Mouse (Mus musculus) cerebral cortex, adult 2 months (tissue): Measurements from ENCODE around the gene Gins2.

Source experiments
- WGBS: fragments of 180-500 bp; shearing (Covaris S2); methylation state at CpG from one replicate; pipeline ENCODE4 v1.1.7; 2018; 5-methylcytosine and 5-hydroxymethylcytosine counted together

Gins2 gene

DNA sequence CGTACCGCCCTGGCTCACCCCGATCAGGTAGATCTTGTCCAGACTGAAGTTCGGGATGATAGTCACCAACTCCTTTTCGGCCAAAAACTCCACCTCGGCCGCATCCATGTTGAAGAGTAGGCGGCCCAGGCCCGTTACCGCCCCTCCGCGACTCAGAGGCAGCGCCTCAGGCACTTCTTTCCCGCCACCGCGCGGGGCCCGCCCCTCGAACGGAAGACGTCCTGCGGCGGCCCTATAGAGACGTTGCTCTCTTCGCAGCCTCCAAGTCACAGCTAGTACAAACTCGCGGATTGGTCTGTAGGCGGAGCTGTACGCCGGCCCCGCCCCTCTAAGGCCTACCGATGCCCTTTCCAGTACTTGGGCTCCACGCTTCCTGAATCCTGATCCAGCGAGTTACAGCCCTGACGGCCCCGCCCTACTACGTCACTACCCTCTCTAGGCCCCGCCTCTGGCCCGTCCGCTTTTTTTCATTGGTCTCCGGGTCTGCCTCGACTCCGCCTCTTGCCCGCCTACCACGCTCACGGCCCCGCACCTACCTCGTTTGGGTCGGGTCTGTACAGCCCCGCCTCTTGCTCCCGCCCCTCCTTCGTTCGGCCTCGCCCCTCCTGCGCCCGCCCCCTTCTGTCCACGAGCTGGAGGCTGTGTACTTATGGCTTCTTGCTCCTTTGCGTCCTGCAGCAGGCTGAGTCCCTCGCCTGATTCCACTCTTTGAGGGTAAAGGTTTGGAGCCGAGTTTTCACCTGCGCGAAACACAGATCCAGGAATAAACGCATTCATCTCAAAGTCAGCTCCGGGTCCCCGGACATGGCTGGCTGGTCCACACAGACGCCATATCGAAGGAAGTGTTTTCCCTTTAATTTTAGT, at the start of gene Gins2:
Gins2 (minus strand) TSS at position 397 of the 864 bp plus-strand sequence.
- WGBS = under 1% methylated on average over 67 of the region's 67 CpGs

DNA sequence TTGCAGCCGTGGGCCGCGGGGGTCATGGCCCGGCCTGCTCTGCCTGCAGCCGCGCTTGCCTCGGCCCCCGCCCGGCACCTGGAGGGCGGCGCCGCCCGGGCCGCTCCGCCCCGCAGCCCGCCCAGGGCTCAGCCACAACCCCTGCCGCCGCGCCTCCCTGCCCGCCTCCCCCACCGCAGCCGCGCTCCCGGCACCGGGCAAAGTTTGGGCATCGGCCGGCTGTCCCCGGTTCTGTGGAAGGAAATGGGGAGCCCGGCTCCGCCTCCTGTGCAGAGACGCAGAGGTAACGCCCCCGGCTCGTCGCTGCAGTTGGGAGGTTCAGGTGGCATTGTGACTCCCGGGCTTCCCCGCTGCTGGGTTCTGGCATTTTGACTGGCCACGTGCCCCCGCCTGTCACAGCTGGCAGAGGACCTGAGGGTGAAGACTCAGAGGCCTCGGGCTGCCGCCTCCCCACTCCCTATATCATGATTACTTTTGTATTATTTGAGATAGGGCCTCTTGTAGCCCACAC, 45.3 kb upstream of the Gins2 start:
- WGBS = 1% methylated on average over 42 of the region's 42 CpGs

DNA sequence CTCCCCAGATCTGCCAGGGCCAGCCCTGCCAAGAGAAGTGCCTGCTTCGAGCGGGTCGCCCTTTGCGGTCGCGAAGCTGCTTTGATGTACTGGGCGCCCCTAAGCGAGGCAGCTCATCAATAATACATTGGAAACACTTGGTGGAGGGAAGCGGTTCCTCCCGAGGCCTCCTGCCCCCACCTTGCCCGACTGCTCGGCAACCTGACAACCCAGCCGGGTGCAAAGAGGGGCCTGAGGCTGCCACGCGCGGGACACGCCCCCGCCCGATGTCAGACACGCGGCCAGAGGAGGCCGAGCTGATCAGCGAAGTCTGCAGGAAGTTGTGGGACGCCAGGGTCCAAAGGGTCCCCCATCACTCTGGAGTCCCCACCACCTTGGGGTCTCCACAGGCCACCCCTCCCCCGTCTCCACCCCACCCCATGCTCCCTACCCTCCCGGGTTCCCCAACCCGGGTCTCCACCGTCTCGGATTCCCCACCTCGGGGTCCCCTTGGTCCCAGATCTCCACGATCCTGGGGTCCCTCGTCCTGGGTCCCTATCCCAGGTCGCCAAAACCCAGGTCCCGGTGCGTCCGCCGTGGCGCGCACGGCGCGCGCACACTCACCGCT, 44.7 kb upstream of the Gins2 start:
- WGBS = 2% methylated on average over 44 of the region's 44 CpGs

DNA sequence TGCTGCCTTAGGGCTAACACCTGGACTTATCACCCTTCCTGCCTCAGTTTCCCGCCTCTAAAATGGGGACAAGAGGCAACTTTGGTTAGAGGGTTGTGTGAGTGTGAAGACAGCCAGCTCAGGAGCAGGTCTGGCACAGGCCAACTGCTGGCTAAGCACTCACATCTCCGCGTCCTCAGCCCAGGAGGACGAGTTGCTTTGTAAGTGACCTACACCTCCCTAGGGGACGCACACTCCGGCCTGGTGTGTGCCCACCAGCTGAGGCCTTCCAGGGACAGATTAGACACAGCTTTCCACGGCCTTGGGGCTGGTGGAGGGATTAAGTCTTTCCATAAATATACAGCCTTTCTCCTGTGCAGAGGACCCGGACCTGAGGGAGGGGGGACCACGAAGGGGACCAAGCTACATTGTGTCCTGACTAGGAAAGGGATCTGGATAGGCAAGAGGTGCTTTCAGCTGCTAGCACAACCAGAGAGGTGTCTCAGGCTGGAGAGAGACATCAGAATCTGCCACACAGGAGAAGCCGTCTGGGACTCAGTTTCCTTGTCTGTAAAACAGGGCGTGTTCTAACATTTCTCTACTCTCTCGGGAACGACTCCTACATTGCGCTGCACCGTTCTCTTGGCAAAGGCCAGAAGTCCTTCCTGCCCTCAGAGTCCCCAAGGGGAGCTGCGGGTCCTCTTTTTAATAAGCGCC, 44.0 kb upstream of the Gins2 start:
- 53% methylated on average over 17 of the region's 17 CpGs for WGBS

DNA sequence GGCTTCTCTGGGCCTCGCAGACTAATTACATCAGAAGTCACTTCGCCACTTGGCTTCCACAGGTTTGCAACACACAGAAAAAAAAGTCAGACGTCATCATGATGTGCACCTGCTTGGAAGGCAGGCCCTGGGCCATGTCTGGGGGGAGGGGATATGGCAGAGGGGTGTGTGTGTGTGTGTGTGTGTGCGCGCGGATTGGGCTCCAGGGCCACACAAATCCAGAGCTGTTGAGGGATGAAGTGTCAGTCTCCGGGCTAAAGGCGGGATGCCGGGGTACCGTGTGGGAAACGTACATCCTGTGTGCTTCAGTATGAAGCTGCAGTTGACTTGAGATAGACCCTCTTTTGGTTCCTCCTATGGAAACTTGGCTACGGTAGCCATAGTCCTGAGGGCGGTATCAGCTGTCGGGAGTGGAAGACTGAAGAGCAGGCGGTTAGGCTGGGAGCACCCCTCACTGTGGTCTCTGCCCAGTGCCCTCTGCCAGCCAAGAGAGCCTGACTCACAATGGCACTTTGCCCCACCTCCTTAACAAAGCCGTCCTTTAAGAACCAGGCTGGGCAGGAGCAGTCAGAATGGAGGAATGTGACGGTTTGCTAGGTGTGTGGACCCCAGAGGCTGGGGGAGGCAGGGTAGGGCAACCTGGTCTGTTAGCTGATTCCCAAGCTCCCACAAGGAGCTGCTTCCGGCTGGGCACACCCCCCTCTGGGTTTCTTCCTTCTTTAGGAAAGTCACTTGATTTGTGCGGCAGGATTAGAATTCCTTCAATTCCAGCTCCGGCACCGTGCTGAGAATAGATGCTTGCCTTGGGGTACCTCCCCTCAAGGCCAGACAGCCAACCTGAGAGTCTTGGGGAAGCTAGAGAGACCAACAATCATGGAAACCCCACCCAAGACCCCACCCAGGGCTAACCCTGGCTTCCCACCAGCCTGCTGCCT, 42.6 kb upstream of the Gins2 start:
- 80% methylated on average over 21 of the region's 21 CpGs for WGBS

DNA sequence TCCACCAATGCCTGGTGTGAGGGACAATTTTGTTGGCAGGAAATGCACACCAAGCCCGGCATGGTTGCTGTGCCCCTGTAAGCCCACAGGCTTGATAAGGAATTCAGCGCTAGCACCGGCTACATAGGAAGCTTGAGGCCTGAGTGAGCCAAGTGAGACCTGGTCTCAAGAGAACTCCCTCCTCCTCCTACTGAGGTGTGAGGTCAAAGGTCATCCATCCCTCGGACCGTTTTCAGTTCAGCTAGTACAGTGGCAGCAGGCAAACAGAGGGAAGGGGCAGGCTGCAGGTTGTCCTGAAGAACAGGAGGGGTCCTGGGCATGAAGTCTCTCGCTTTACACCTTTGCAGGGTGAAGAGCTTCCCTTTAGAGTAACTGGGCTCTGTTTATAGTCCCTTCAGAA, 41.7 kb upstream of the Gins2 start:
- 79% methylated on average over 6 of the region's 6 CpGs for WGBS

DNA sequence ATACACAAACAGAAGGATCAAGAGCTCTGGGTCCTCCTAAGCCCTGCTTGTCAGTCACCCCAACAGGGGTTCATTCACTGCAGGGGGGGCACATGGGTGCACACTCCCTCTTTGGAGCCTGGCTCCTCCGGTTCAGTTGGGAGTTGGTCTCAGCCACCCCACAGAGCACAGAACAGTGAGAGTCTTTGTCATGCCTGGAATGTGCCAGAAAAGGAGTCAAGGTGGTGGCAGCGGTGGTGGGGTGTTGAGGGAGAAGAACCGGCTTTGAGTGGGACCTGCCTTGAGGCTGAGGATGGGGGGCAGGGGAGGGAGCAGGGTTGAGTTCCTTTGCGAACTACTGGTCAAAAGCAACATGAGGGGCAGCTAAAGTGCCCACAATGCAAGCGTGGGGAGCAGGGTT, 40.9 kb upstream of the Gins2 start:
- 62% methylated on average over 5 of the region's 5 CpGs for WGBS

DNA sequence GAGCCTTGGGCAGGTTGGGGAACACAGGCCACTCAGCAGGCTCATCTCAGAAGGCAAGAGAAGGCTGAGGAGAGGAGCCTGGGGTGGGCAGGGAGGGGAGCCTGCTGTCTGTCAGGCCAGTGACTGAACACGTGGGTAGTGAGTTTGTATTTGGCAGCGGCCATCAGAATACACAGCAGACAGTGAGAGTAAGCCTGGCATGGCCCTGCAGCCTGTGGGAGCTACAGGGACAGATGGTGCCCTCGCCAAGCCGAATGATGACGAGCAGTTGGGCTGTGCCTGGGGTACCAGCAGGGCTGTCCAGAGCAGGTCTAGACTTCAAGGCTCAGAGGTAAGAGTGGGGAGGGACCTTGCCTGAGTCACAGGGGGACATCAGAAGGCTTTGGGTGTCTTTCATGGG, 38.2 kb upstream of the Gins2 start:
- 55% methylated on average over 5 of the region's 5 CpGs for WGBS

DNA sequence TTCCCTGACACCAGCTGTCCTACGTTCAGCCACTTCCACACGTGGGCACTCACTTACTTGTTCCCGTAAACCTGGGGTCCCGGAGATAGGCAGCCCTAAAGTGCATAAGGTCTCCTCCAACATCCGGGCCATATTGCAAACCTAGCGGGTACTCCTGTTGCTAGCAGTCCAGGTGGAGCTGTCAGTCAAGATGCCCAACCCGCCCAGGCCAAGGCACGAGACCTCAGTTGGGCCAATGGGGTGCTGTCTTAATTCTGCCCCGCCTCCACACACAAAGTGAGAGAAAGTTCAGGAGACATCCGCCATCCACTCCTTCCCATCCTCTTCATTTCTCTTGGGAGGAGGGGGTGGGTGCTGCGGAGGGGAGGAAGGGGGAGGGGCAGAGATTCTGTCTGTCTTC, 37.4 kb upstream of the Gins2 start:
- 81% methylated on average over 11 of the region's 11 CpGs for WGBS

DNA sequence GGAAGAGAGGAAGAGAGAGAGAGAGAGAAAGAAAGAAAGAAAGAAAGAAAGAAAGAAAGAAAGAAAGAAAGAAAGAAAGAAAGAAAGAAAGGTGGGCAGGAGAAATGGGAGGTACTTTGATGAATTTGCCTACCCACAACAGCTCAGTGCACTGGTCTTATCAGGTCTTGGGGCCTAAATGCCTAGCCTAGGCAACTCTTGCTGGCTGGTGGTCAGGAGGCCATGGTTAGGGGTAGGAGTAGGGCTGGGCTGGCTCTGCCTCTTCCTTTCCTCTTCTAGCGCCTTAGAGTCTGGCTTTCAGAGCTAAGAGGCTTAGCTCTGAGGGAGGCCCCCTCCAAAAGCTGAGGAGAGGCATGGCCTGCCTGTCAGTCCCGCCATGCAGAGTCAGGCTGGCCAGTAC, 34.5 kb upstream of the Gins2 start:
- 81% methylated on average over 2 of the region's 2 CpGs for WGBS

DNA sequence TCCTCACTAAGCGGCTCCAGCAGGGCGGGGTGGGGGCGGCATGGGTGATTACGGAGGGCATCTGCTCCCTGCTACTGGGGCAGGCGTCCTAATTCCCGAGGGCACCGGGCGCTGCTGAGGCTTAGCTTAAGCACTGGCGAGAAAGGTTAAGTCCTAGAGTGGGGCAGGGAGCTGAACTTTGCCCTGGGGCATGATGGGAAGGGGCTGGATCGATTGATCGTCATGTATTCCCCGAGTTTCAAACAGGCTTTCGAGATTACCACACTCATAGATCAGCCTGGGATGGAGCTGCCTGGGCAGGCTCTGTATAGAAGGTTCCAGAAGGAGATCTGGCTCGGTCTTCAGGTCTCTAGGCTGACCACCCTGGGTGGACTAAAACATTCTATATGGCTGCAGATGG, 33.1 kb upstream of the Gins2 start:
- 88% methylated on average over 14 of the region's 14 CpGs for WGBS

DNA sequence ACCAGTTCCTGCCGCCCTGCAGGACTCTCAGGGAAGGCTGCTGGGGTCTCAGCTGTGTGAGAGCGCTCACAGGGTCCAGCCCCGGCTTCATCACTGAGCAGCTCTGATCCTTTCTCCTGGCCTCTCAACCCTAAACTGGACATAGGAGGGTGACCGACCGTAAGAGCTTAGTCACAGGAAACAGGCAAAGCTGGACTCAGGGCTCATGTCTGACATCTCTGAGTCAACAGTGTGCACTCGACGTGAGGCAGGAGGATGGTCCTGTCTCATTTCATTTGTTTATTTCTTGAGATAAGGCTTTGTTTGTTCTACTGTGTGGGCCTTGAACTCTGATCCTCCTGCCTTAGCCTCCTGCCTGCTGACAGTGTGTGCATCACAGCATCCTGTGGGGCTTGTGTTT, 31.3 kb upstream of the Gins2 start:
- 79% methylated on average over 7 of the region's 7 CpGs for WGBS

DNA sequence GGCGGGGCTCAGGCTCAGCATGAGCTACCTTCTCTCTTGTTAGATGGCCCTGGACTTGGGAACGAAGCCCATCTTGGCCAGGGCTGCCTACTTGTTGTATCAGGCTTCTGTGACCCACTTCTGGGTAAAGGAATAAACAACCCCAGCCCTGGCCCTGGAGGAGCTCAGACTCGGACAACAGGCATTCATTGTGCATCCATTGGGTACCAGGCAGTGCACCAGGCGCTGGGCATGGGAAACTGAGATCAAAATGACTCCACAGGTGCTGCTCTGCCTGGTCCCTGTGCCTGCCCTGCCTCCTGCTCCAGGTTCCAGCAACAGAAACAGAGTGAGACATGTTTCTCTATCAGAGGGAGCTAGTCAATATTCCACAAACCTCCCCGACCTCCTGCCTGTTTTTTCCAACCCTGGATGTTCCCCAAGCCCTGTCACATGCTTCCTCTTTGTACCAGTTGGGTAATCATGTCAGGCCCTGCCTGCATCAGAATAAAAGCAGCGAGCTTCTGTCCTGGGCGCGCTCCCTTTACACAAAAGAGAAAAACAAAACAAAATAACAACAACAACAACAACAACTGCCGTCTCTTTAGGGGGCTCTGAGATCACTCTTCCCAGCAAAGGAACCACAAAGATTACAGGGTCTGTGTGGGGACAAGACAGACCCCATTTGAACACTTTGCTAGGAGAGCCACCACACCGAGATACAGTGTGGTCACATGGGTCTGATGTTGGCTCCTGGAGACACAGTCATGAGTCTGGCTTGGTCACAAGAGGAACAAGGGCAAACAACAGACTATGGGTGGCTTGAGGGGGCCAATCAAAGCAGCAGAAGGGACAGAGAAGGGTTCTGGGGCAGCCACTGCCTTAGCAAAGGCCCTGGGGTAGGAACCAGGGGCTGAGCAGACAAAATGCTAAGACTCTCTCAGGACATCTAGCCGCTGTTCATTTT, 30.4 kb upstream of the Gins2 start:
- 58% methylated on average over 11 of the region's 11 CpGs for WGBS

DNA sequence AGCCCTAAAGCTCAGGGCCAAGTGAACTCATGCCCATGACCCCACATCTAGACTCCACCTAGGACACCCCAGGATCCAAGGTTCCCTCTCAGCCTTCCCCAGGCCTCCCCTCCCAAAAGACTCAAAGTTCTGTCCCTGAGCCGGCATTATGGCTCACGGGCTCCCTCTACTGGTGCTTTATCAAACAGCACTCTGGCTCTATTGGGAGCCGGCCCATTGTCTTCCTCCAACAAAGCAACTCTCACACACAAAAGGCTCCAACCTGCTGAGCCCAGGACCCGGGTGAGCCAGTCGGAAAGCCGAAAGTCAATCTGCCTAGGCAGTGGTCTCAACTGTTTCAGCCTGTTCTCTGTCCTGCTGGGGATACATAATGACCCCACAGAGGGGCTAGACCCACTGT, 29.0 kb upstream of the Gins2 start:
- under 1% methylated on average over 6 of the region's 6 CpGs for WGBS

DNA sequence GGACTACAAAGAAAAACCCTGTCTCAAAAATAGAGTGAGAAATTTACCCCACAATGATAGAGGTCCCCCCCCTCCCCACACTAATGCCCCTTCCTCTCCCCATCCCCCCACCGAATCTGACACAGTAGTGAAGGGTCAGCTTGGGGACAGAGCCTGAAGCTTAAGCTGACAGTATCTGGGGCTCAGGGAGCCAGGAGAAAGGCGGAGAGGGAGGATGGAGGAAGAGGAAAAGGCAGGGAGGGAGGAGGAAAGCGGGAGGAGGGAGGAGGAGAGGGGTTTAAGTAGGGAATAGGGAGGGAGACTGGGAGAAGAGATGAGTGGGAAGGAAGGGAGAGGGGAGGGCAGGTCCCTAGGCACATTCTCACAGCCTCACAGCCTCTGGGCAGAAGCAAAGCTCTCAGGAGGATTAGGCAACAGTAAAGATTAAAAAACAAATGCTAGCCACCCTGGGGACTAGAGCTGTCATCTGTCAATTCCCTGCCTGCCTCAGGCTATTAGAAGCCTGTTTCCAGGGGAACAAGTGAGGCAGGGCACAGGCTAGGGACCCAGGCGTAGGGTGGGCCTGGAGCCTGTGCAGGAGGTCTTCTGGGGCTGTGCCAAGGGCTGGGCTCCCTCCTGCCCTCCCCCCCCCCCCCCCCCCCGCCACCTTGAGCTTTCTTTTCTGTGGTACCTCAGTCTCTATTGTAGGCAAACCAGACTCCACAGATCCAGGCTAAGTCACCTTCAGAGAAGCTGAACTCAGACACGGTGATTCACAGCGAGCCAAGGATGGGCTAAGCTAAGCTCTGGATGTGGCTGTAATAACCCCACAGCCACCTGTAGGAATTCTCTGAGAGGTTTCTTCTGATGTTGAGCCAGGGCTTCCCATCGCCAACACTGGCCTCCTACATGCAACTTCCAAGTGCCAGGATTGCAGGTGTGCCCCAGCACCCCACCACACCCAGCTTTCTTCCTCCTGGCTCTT, 27.8 kb upstream of the Gins2 start:
- 62% methylated on average over 7 of the region's 8 CpGs for WGBS

DNA sequence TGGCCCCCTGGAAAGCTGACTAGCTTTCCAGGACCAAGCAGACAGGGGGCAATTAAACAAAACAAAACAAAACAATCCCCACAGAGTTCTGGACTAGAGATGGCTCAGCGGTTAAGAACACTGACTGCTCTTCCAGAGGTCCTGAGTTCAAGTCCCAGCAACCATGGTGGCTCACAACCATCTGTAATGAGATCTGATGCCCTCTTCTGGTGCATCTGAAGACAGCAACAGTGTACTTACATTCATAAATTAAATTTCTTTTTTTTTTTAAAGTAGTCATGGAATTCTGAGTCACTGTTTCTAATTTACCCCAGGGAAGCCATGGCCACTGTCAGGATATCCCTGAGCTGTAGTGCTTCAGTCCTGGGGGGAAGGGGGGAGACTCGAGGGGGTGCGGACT, 25.4 kb upstream of the Gins2 start:
- 88% methylated on average over 3 of the region's 3 CpGs for WGBS

DNA sequence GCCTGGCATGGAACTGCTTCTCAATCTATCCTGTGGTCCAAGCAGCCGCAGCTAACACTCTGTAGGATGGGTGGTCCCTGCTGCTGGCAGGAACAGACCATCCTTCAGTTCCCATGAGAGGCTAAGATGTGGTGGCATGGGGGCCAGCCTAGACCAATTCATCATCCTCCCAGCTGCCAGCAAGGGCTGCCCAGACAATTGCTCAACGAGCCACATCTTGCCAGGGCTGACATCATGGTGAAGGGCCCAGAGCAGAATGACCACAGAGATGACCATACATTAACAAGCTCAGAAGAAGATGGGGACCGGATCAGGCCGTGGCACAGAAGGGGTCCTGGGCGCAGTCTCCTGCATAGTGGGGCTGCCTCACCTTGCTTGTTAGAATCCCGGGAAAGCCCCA, 21.7 kb upstream of the Gins2 start:
- 84% methylated on average over 6 of the region's 6 CpGs for WGBS

DNA sequence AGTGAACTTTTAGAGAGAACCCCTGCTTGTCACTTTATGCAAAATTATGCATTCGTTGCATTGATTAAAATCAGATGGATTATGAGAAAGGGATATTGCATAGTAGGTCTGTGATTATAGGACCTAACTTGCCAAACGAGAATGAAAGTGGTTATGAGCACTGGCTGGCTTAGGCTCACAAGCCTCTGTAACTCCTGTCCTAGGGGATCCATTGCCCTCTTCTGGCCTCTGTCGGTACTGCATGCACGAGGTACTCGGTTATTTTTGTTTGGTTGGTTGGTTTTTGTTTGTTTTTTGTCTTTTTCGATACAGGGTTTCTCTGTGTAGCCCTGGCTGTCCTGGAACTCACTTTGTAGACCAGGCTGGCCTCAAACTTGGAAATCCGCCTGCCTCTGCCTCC, 18.8 kb upstream of the Gins2 start:
- WGBS = 12% methylated on average over 7 of the region's 7 CpGs

DNA sequence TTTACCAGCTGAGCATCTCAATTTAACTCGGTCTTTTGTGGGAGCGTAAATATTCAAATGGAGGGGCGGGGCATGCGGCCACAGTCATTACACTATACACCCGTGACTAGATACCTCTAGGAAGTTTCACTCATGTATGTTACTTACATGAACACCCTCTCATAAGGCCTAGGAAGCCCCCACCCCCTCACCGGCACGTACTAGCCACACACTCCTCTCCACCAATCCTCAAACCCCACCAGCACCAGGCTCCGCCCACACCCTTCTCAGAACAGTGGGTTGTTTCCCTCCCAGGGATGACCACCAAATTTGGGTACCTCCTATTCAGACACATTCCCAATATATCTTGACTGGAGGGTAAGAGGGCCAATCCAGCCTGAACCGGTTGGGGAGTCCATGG, 18.4 kb upstream of the Gins2 start:
- WGBS = 69% methylated on average over 9 of the region's 9 CpGs
